Mouse (Mus musculus): ENCODE data around the gene Ppm1n.

DNA sequence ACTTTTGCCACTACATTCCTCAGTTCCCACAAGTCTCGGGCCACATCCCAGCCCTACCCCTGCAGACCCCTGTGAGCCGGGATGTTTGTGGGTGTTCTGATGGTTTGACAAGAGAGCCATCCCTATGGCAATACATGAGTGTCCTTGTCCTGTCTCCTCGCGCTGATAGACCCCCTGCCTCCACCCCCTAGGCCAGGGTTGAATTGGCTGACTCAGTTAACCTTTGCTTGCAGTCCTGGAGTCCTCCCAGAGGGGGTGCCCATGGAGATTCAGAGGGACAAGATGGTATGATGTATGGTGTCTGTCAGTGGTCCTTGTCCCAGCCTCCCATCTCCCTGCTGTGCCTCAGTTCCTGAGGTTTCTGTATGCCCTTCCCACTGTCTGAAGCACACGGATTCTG, 34.2 kb upstream of the Ppm1n start:
- TF ChIP-seq CTCF (IDR thresholded peaks at IDR 0.05; ENCODE audit: low read depth, low read length) (no peak), POLR2A (IDR thresholded peaks at IDR 0.05; ENCODE audit: insufficient read depth, low read length) (no peak), EP300 (IDR thresholded peaks at IDR 0.05; ENCODE audit: insufficient read depth, low read depth, low read length) (no peak)
